Mouse (Mus musculus) hindbrain, postnatal 0 days (tissue): ENCODE results near the gene Chst10. TPM values are rescaled to one million over a fixed set of nuclear protein-coding genes. Genes with fewer than 3 reads are reported as not detected.

Experiments
- ATAC-seq: fragments of 200-750 bp; cut with Nextera tagmentation; 2 replicates; pipeline ENCODE4 v1.8.0; 2017; ENCODE audit warnings: mild to moderate bottlenecking, moderate TSS enrichment, moderate library complexity
- DNase-seq: peaks from one replicate; pipeline ENCODE4 v3.0.0-alpha.2; 2015; ENCODE audit warnings: low spot score
- H3K27ac ChIP-seq: fragments of 300-500 bp; sonication (generic); 2 replicates; pipeline ENCODE4 v1.5.1; 2014; ENCODE audit warnings: mild to moderate bottlenecking
- H3K27me3 ChIP-seq: fragments of 300-500 bp; sonication (generic); 2 replicates; pipeline ENCODE4 v1.6.1; 2014; ENCODE audit warnings: low read length, mixed read lengths; ENCODE audit not compliant: insufficient read depth
- H3K36me3 ChIP-seq: fragments of 300-500 bp; sonication (generic); 2 replicates; pipeline ENCODE4 v1.6.1; 2014; ENCODE audit warnings: low read length, mixed read lengths; ENCODE audit not compliant: insufficient read depth
- H3K4me1 ChIP-seq: fragments of 300-500 bp; sonication (generic); 2 replicates; pipeline ENCODE4 v1.6.1; 2014; ENCODE audit warnings: antibody characterized with exemption, low read length, mixed read lengths; ENCODE audit not compliant: insufficient read depth
- H3K4me2 ChIP-seq: fragments of 300-500 bp; sonication (generic); 2 replicates; pipeline ENCODE4 v1.6.1; 2014; ENCODE audit warnings: low read depth, mild to moderate bottlenecking, low read length, moderate library complexity, mixed read lengths
- H3K4me3 ChIP-seq: fragments of 300-500 bp; sonication (generic); 2 replicates; pipeline ENCODE4 v1.5.1; 2014; ENCODE audit warnings: low read length
- H3K9ac ChIP-seq: fragments of 300-500 bp; sonication (generic); replicated peaks from 2 replicates; pipeline ENCODE4 v1.6.1; 2014; ENCODE audit warnings: mild to moderate bottlenecking, low read length, moderate library complexity, mixed read lengths
- H3K9me3 ChIP-seq: fragments of 300-500 bp; sonication (generic); 2 replicates; pipeline ENCODE4 v1.6.1; 2016; ENCODE audit warnings: low read length, mixed read lengths
- CTCF ChIP-seq: IDR thresholded peaks from 2 replicates; pipeline ENCODE4 v1.5.1; 2016; ENCODE audit warnings: antibody characterized with exemption, control low read depth, low read depth
- WGBS: fragments of 180-500 bp; shearing (Covaris S2); extraction: QIAGEN DNeasy Blood & Tissue Kit; methylation state at CpG from one replicate; pipeline ENCODE4 v1.1.7; 2014; 5-methylcytosine and 5-hydroxymethylcytosine counted together
- polyA plus RNA-seq: library from polyadenylated mRNA; unstranded; fragments of >200 nt; fragmentation: Nextera tagmentation; extraction: Ambion mirVana; gene quantifications from 2 replicates; pipeline ENCODE4 v1.2.1, GENCODE M21; 2015
- total RNA-seq: library from RNA; depleted of rRNA; stranded (reverse); fragments of >200 nt; gene quantifications from 2 replicates; pipeline ENCODE4 v1.2.3, GENCODE M21; 2014; rRNA removed

Gene Chst10
- total RNA-seq (61.7 and 63.6 TPM in 2 replicates), polyA plus RNA-seq (56.2 and 56.7 TPM in 2 replicates)

GRCm38 (mm10) chr1:38897431-38898248, at the start of gene Chst10:
Gene Chst10 (minus strand): TSS chr1:38898161.
- H3K27ac ChIP-seq, result peak within 1 kb of the TSS; percentile 90
- TF ChIP-seq CTCF, result no peak
- no peaks in the 10 kb centered on the region for H3K27me3 ChIP-seq
- peak within 1 kb of the TSS; percentile 76 for H3K9ac ChIP-seq
- H3K36me3 ChIP-seq, result no peaks in the 10 kb centered on the region
- WGBS, result under 1% methylated on average over 67 of the region's 67 CpGs
- ATAC-seq (peak; percentile 91), DNase-seq (peak; percentile 92)
- H3K9me3 ChIP-seq, result no peaks in the 10 kb centered on the region
- H3K4me3 ChIP-seq, result peak within 1 kb of the TSS; percentile 80
- peak within 1 kb of the TSS; percentile 66 for H3K4me2 ChIP-seq
- H3K4me1 ChIP-seq, result peaks cover 8% of the 10 kb centered on the region

- no peak for ATAC-seq
These were observed 41.6 kb upstream of the Chst10 start for GRCm38 (mm10) chr1:38939608-38940007.

GRCm38 (mm10) chr1:38938849-38939248, 40.9 kb upstream of the Chst10 start, which contains the start of gene Nms:
Gene Nms (plus strand): TSS chr1:38939149.
- ATAC-seq (no peak), DNase-seq (no peak)
- Histone ChIP-seq H3K4me2 (no peak within 1 kb of the TSS), H3K9me3 (no peaks in the 10 kb centered on the region), H3K9ac (no peak within 1 kb of the TSS), H3K27ac (no peak within 1 kb of the TSS), H3K36me3 (no peaks in the 10 kb centered on the region), H3K4me1 (no peaks in the 10 kb centered on the region), H3K4me3 (no peak within 1 kb of the TSS), H3K27me3 (no peaks in the 10 kb centered on the region)
- no peak for TF ChIP-seq CTCF
- 59% methylated on average over 6 of the region's 6 CpGs for WGBS

More at GRCm38 (mm10) chr1:38939608-38940007, 41.6 kb upstream of the Chst10 start:
- no peak overlapping the region for H3K9ac ChIP-seq
- H3K4me2 ChIP-seq, result no peak overlapping the region
- no peaks in the 10 kb centered on the region for H3K27me3 ChIP-seq
- no peak for TF ChIP-seq CTCF
- no peaks in the 10 kb centered on the region for H3K36me3 ChIP-seq
- no peak overlapping the region for H3K27ac ChIP-seq
- no peaks in the 10 kb centered on the region for H3K4me1 ChIP-seq
- no peaks in the 10 kb centered on the region for H3K9me3 ChIP-seq
- peak; percentile 7 for DNase-seq
- H3K4me3 ChIP-seq, result no peak overlapping the region
- 6% methylated on average over 5 of the region's 5 CpGs for WGBS

GRCm38 (mm10) chr1:38936780-38937179, 38.8 kb upstream of the Chst10 start:
- no peak overlapping the region for H3K4me2 ChIP-seq
- no peak overlapping the region for H3K27ac ChIP-seq
- H3K9ac ChIP-seq, result no peak overlapping the region
- peak; percentile 74 for TF ChIP-seq CTCF
- 24% methylated on average over 6 of the region's 6 CpGs for WGBS
- H3K9me3 ChIP-seq, result no peaks in the 10 kb centered on the region
- no peaks in the 10 kb centered on the region for H3K36me3 ChIP-seq
- H3K4me3 ChIP-seq, result no peak overlapping the region
- ATAC-seq (no peak; the same call in 1 of the 2 replicates), DNase-seq (peak; percentile 66)
- no peaks in the 10 kb centered on the region for H3K4me1 ChIP-seq
- H3K27me3 ChIP-seq, result no peaks in the 10 kb centered on the region

GRCm38 (mm10) chr1:38934668-38935067, 36.7 kb upstream of the Chst10 start:
- WGBS, result 32% methylated on average over 5 of the region's 5 CpGs
- no peaks in the 10 kb centered on the region for H3K36me3 ChIP-seq
- ATAC-seq (no peak), DNase-seq (peak; percentile 39)
- no peak overlapping the region for H3K9ac ChIP-seq
- no peak overlapping the region for H3K27ac ChIP-seq
- H3K9me3 ChIP-seq, result no peaks in the 10 kb centered on the region
- H3K4me3 ChIP-seq, result no peak overlapping the region
- peak; percentile 58 for TF ChIP-seq CTCF
- no peaks in the 10 kb centered on the region for H3K27me3 ChIP-seq
- H3K4me1 ChIP-seq, result no peaks in the 10 kb centered on the region
- no peak overlapping the region for H3K4me2 ChIP-seq

GRCm38 (mm10) chr1:38930767-38931166, 32.8 kb upstream of the Chst10 start:
- DNase-seq (no peak), ATAC-seq (no peak)
- no peak for TF ChIP-seq CTCF
- Histone ChIP-seq H3K27ac (no peak overlapping the region), H3K4me3 (no peak overlapping the region), H3K9me3 (no peaks in the 10 kb centered on the region), H3K4me2 (no peak overlapping the region), H3K9ac (no peak overlapping the region), H3K4me1 (no peaks in the 10 kb centered on the region), H3K36me3 (no peaks in the 10 kb centered on the region), H3K27me3 (no peaks in the 10 kb centered on the region)
- WGBS, result 71% methylated on average over 8 of the region's 8 CpGs

- Histone ChIP-seq H3K4me1 (no peaks in the 10 kb centered on the region), H3K4me2 (no peak overlapping the region), H3K4me3 (no peak overlapping the region), H3K9me3 (no peaks in the 10 kb centered on the region), H3K36me3 (no peaks in the 10 kb centered on the region), H3K9ac (no peak overlapping the region), H3K27ac (no peak overlapping the region), H3K27me3 (no peaks in the 10 kb centered on the region)
- 68% methylated on average over 4 of the region's 4 CpGs for WGBS
- ATAC-seq, result no peak
- DNase-seq, result peak; percentile 10
- no peak for TF ChIP-seq CTCF
These were observed 31.5 kb upstream of the Chst10 start for GRCm38 (mm10) chr1:38929468-38929867.
